12 mouse cellular contexts compared by ENCODE assay signal in genomic region chr6:84514623-84515022, GRCm38 (mm10).
DNase-seq lines count a peak whose midpoint lies in the region; ATAC-seq and TF ChIP-seq lines count a peak whose summit lies in the region.
"Had no signal": no experiment of that assay in that cellular context is flagged by ENCODE, and none has a peak within 500 bp of the region (broad histone marks: within the 10 kb centered on the region; RNA-seq: fewer than 3 reads in every experiment).

No protein-coding gene starts in this region.

- no peaks in the 10 kb centered on the region for H3K4me1 ChIP-seq in forebrain, embryonic 15.5 days
- no peaks in the 10 kb centered on the region for H3K4me1 ChIP-seq in forebrain, embryonic 10.5 days
- no peaks in the 10 kb centered on the region for H3K4me1 ChIP-seq in liver, adult 2 months (ENCODE audit: control insufficient read depth, insufficient read depth, low read length)
- H3K4me1 ChIP-seq in hindbrain, postnatal 0 days (ENCODE audit: insufficient read depth, low read length), result no peaks in the 10 kb centered on the region

- WGBS in forebrain, embryonic 15.5 days, result 32% methylated on average over 3 of the region's 3 CpGs
- WGBS in forebrain, embryonic 10.5 days, result 61% methylated on average over 3 of the region's 3 CpGs
- 27% methylated on average over 3 of the region's 3 CpGs for WGBS in liver, adult 2 months
- WGBS in hindbrain, postnatal 0 days, result 16% methylated on average over 3 of the region's 3 CpGs

- H3K9me3 ChIP-seq in forebrain, embryonic 15.5 days, result no peaks in the 10 kb centered on the region
- no peaks in the 10 kb centered on the region for H3K9me3 ChIP-seq in forebrain, embryonic 10.5 days
- H3K9me3 ChIP-seq in hindbrain, postnatal 0 days (ENCODE audit: low read length), result no peaks in the 10 kb centered on the region

- no peaks in the 10 kb centered on the region for H3K27me3 ChIP-seq in forebrain, embryonic 15.5 days
- no peaks in the 10 kb centered on the region for H3K27me3 ChIP-seq in forebrain, embryonic 10.5 days (ENCODE audit: poor library complexity, severe bottlenecking)
- H3K27me3 ChIP-seq in liver, adult 2 months (ENCODE audit: control insufficient read depth, insufficient read depth, low read length), result no peaks in the 10 kb centered on the region
- H3K27me3 ChIP-seq in hindbrain, postnatal 0 days (ENCODE audit: insufficient read depth, low read length), result no peaks in the 10 kb centered on the region

- H3K36me3 ChIP-seq in forebrain, embryonic 15.5 days, result no peaks in the 10 kb centered on the region
- H3K36me3 ChIP-seq in forebrain, embryonic 10.5 days (replicated peaks), result no peaks in the 10 kb centered on the region
- H3K36me3 ChIP-seq in liver, adult 2 months (ENCODE audit: control insufficient read depth, insufficient read depth, low read length), result no peaks in the 10 kb centered on the region
- H3K36me3 ChIP-seq in hindbrain, postnatal 0 days (ENCODE audit: insufficient read depth, low read length), result no peaks in the 10 kb centered on the region

- H3K9ac ChIP-seq in forebrain, embryonic 15.5 days (replicated peaks), result no peak overlapping the region
- H3K9ac ChIP-seq in liver, adult 2 months (ENCODE audit: low read depth, low read length), result no peak overlapping the region
- H3K9ac ChIP-seq in hindbrain, postnatal 0 days (replicated peaks; ENCODE audit: low read length), result no peak overlapping the region

- TF ChIP-seq POLR2A in liver, adult 2 months (IDR thresholded peaks at IDR 0.05; ENCODE audit: extremely low read depth, insufficient read depth, low read length), result no peak

- peak; percentile 55; the same call in 1 of the 2 replicates for ATAC-seq in forebrain, embryonic 15.5 days (replicated peaks)
- peak; percentile 53; the same call in 1 of the 2 replicates for ATAC-seq in hindbrain, postnatal 0 days
- ATAC-seq: inflammation-experienced regulatory T-cells, adult 6 months had no signal

- no peaks in the 10 kb centered on the region for H3K79me2 ChIP-seq in liver, adult 2 months (ENCODE audit: control insufficient read depth, insufficient read depth, low read length)

- DNase-seq in forebrain, embryonic 10.5 days (ENCODE audit: extremely low spot score, low spot score), result no peak
- peak; percentile 35 for DNase-seq in liver, adult 2 months (ENCODE audit: extremely low read depth, low read depth, low spot score)
- no peak for DNase-seq in liver
- DNase-seq in adrenal gland, adult 8-10 months, result peak; percentile 15
- DNase-seq in hindbrain, postnatal 0 days (ENCODE audit: low spot score), result peak; percentile 6
- no peak for DNase-seq in layer of hippocampus, adult 11-12 months (ENCODE audit: low spot score)
- no peak for DNase-seq in spleen, postnatal 14 days (ENCODE audit: low spot score in 2 of 2)
- DNase-seq: cerebellum, postnatal 25 days; lung, postnatal 10 days; thymus, postnatal 25 days had no signal

- no peak overlapping the region for H3K4me2 ChIP-seq in forebrain, embryonic 15.5 days (replicated peaks)
- no peak overlapping the region for H3K4me2 ChIP-seq in hindbrain, postnatal 0 days (ENCODE audit: low read depth, low read length)

- TF ChIP-seq CTCF in liver, adult 2 months (IDR thresholded peaks at IDR 0.05; ENCODE audit: low read depth, low read length), result no peak
- no peak for TF ChIP-seq CTCF in hindbrain, postnatal 0 days (IDR thresholded peaks at IDR 0.05; ENCODE audit: low read depth)

- H3K4me3 ChIP-seq in forebrain, embryonic 15.5 days, result no peak overlapping the region
- H3K4me3 ChIP-seq in forebrain, embryonic 10.5 days, result no peak overlapping the region
- no peak overlapping the region for H3K4me3 ChIP-seq in liver, adult 2 months (ENCODE audit: insufficient read depth, low read depth, low read length)
- H3K4me3 ChIP-seq in hindbrain, postnatal 0 days (ENCODE audit: low read length), result no peak overlapping the region

- H3K27ac ChIP-seq in forebrain, embryonic 15.5 days (replicated peaks), result no peak overlapping the region
- no peak overlapping the region for H3K27ac ChIP-seq in forebrain, embryonic 10.5 days
- H3K27ac ChIP-seq in liver, adult 2 months (replicated peaks; ENCODE audit: insufficient read depth, low read depth, low read length), result no peak overlapping the region
- H3K27ac ChIP-seq in hindbrain, postnatal 0 days, result no peak overlapping the region

Comparison
In these comparisons a context has a peak if more than half of its experiments do, and no peak if none do; other contexts are left out.
1. DNase-seq: peak in liver, adult 2 months (single experiment), adrenal gland, adult 8-10 months (single experiment) and hindbrain, postnatal 0 days (single experiment); none in forebrain, embryonic 10.5 days (single experiment), liver (single experiment), layer of hippocampus, adult 11-12 months (single experiment) and spleen, postnatal 14 days (0 of 2).